Mouse (Mus musculus) left cerebral cortex, postnatal 36 days (tissue): ENCODE measurements around the gene Heatr5b. TPM values are rescaled to one million over a fixed set of nuclear protein-coding genes. Genes with fewer than 3 reads are reported as not detected.
"Not testable (repeated sequence)": the region's sequence is repeated elsewhere in the genome, so short reads cannot be mapped to it uniquely, and the experiment has no call there.

Source experiments
- DNase-seq, 2 experiments: peaks; one replicate each; pipeline ENCODE4 v3.0.0; 2021 to 2022; ENCODE audit warnings: low spot score in 2 of 2, mixed read lengths in 1 of 2
- intact Hi-C: fragments of 180-260 bp; cut with DNase I; formaldehyde crosslinking; loops from one replicate; pipeline ENCODE4 v1.15.1; 2025
- total RNA-seq, 2 experiments: library from RNA; stranded (reverse); gene quantifications; 2 replicates each; pipeline ENCODE4 v1.2.3; 2021

The Heatr5b gene
- 10 to 100 TPM; 55.4 to 60.1 TPM for total RNA-seq

DNA sequence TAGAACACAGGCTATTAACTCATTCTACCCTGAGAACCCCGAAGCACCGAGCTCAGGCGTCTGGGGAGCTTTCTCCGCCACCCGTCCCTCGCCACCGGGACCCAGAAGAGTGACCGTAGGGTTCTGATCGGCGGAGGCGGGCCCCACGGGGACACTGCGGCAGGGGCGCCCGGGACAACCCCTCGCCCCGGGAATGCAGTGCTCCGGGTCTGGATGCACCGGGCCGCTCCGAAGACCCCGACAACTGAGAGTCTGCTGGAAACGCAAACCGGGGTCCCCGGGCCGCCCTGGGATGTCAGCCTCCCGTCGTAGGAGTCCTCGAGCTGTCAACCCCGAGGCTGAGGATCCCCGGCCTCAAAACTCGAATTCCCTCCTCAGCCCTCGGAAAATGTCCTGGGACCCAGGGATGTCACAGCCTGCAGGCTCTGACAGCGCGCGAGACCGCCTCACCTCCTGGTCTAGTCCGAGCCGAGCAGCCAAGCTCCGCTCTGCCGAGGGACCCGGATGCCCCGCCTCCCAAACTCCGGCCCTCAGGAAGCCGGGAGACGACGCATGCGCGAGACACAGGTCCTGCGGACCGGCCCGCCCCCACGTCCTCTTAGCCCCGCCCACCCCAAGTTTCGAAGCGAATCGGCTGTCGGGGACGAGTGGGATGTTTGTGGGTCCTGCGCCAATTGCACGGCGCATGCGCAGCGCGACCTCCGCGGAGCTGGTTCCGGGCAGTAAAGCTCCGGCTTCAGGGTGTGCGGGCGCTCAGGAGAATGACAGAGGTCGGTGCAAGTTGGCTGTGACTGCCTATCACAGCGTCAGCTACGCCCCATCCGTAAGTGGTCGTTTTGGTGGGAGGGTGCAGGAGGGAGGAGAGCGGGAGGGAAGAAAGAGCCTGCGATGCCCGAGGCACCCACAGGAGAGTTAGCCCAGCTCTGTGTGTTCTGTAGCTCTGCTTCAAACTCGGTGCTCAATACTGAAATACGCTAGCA, at the start of gene Heatr5b, which contains the start of gene Gpatch11:
Gene Heatr5b, minus strand, starts transcription at position 509 of the 980 bp plus-strand sequence.
Gene Gpatch11, plus strand, starts transcription at position 712 of the 980 bp plus-strand sequence.
- DNase-seq: peak; percentile 97 to 98
- intact Hi-C loops: loop anchor here (2.0 to 5.0 kb wide), 2 partner anchors 82 to 102 kb away; partner anchors contain the start of genes Cebpz, Cebpzos and Ndufaf7

DNA sequence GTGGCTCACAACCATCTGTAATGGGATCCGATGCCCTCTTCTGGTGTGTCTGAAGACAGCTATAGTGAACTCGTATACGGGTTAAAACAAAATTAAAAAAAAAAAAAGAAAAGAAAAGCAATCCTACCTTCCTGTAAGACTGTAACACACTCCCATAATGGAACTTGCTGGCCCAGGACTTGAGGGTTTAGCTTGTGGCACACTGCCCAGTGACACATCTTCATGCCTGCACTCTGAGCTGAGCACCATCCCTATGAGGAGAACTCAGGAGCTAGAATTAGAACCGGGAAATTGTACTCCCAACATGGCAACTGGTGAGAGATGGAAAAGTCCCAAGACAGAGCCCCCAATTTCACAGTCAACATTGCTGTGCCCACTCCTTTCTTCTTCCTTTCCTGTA, 48.1 kb upstream of the Heatr5b start:
- no peak for DNase-seq
- intact Hi-C loops: no loop called here

DNA sequence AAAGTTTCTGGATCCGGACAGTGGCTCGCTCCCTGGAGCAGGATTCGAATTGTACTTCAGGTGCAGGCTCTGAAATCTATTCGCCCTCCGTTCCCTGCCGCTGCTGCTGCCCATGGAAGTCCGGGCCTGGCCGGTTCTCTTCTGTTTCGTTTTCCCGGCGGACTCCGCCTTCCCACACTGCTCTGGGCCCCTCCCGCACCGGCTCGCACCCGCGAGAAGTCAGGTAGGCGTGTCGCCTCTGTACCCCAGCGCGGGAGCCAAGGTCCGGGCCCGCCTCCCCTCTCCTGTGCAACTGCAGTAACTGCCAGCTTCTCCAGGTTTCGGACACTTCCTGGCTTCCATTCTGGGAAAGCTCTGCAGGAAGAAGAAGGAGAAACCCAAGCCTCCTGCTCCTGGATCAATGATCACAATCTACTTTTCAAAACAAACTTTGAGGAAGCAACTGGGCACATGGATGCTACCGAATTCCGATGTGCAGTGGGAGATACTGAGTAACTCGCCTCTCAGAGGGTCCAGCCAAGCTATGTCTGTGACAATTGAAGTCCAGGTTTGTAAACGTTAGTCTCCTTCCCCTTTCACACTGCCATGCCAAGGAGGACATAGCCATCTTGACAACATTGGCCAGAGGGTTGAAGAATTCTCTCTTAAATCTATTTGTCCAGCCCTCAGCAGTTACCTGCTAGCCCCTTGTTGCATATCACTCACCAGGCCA, 47.4 kb upstream of the Heatr5b start, which contains the start of gene Eif2ak2:
Gene Eif2ak2, minus strand, starts transcription at position 173 of the 712 bp plus-strand sequence.
- intact Hi-C loops: no loop called here
- peak; percentile 38 to 51 for DNase-seq

DNA sequence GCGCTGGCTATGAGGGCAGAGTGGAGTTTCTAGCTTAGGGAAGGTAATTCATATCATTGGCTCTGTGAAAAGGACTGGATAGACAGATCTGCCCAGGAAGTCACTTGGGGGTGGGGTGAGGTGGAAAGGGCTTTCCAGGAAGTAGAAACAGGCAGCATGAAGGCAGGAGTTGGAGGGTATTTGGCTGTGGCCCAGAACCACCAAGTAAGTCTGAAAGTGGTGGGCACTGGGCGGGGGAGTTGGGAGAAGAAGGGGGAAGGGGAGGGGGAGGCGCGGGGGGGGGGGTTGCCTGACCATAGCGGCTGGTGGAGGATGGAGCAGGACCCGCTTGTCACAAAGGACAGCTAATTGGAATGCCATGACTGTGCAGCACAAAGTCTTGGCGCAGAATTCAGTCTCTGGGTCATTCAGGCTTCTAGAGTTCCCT, 46.7 kb upstream of the Heatr5b start:
- no peak for DNase-seq
- intact Hi-C loops: no loop called here

DNA sequence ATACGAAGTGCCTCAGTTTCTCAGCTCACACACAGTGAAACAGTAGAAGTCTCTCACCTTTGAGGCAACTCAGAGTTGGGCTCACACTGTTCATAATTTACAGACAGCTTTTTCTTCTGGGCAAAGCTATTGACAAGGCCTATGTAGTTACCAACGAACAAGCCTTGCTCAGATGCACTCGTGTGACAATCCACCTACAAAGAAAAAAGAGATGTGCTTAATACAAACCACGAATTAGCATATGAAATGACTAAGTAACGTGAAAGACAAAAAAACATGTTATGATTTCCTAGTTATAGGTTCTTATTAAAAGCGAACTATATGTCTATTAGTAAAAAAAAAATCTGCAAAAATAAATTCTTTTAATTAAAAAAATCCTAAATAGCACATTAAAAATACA, 38.7 kb upstream of the Heatr5b start:
- no peak for DNase-seq
- intact Hi-C loops: no loop called here

DNA sequence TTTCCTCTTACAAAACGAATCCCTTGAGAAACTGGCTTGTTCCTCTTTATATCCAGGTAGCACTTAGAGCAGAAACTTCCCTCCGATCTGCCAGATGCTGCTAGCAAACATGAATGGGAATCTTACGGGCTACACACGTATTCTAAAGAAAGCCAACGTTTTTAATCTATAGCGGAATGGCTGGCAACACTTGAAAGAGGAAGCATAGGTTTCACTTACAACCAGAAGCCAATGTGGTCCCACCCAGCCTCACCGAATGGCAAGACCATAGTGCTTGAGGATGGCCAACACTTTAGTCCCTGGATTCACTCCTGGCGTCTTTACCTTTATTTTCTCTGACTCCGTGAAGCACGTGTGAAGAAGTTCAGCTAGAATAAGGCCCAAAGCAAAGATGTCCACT, 21.1 kb upstream of the Heatr5b start:
- intact Hi-C loops: no loop called here
- DNase-seq: no peak

DNA sequence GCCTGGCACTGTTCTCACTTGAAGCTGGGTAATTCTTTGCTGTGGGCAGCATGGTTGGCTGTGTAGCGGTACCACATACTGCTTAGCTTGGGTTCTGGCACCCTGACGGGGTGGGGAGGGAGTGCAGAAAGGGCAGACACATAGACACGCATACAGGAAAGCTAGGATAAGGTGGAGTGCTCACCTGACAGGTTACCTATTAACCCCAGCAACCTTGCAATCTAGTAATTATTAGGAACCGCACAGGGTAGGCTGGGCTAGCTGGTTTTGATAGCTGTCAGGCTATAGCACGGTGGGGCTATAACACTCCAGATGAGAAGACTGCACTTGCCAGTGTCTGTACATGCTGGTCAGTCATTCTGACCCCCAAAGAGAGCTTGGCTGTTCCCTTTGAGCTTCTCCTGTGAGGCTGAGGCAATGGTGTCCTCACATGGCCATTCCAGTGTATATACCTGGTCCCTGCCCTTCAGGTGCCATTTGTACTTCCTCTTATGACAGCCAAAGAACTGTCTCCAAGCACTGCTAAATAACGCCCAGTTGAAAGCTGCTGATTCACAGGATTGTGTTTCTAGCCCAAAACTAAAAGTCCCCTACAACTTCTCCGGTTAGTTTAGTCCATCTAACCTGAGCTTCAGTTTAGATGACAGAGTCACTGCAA, 7.2 kb upstream of the Heatr5b start:
- no peak for DNase-seq
- intact Hi-C loops: no loop called here

DNA sequence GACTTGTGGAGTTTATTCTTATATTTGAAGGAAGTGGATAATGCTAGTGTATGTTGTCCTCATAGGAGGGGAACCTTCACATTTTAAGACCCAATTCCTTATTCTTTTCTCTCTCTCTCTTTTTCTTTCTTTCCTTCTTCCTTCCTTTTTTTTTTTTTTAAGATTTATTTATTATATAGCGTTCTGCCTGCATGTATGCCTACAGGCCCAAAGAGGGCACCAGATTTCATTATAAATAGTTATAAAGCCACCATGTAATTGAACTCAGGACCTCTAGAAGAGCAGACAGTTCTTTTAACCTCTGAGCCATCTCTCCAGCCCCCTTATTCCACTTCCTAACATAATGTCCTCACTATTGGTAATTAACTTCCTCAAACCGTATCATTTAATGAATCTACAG, 892 bp upstream of the Heatr5b start:
- intact Hi-C loops: loop anchor here (5.0 kb wide), 1 partner anchor 81 kb away; the partner anchor contains the start of gene Cebpzos
- no peak for DNase-seq

DNA sequence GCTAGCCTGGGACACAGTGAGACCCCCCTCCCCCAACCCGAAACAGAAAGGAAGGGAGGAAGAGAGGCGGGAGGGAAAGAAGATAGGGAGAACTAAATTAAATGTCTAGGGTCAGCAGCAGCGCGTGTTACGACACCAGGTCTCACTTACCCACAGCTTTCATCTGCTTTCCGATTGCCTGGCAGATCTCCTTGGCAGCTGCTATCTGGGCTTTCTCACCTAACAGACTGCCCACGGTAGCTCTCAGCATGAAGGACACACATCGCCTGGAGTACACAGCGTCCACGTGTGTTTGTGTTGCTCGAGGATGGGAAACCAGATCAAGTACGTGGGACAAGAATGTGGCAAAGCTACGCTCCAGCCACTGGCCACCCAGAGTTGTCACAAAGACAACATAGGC, 10.8 kb downstream of the Heatr5b start:
- intact Hi-C loops: no loop called here

DNA sequence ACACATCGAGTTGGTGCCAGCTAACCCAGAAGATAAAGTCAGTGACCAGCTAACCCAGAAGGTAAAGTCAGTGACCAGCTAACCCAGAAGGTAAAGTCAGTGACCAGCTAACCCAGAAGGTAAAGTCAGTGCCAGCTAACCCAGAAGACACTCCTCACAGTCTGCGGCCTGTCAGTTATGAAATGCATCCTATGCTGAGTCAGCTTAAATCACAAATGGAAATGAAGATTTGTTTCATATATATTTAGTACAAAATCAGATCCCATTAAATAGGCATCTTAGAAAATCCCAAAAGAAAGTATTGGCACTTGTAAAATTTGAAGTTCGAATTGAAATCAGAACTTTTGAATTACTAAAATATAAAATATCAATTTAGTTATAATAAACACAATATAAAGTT, 25.6 kb downstream of the Heatr5b start:
- DNase-seq: no peak
- intact Hi-C loops: no loop called here

More for the DNA sequence above, 10.8 kb downstream of the Heatr5b start:
- no peak for DNase-seq

DNA sequence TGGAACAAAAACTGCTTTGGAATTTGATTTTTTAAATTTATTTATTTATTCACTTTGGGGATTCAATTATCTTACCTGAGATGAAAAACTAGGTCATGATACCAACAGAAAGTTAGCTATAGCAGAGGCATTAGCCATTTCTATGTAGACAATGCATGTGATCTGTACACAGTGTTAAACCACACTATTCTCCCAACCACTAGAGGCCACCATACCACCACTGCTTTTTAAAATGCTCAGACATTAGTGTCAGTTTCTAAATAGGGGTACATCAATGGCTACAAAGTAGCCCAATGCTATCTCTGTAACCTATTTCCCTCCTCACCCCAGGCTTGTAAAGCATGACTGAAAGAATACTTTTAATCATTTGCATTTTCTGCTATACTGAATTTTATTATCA, 26.1 kb downstream of the Heatr5b start:
- DNase-seq: no peak
- intact Hi-C loops: no loop called here

DNA sequence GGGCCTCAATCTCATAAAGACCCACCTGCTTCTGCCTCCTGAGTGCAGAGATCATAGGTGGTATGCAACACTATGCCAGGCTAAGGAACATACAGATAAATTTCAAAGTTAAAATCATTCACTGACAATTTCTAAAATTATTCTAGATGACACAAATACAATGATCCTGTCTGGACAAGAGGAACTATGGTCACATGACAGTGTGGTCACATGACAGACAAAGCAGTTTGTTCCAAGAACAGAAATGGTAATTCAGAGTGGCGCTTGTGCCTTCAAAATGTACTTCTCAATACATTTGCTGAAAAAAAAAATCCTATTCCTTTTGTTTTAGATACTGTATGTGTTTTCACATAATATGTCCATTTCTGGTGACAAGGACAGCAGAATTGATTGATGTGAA, 37.9 kb downstream of the Heatr5b start:
- intact Hi-C loops: no loop called here
- DNase-seq: no peak

DNA sequence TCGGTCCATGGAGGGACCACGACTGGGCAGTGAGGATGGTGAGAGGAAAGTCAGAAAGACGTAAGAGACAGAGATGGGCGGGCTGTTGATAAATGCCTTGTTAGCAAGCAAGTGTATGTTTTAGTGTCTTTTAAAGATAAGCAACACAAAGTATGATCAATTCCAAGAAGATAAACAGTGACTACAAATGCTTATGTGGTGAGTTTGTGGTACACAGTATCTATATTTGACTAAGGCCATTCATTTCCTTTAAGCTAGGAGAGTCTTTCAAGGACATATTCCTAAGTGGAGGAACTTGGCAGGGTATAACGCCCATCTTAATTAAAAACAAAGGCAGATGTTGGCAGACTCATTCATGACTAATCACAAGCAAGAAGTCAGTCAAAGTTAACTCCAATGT, 40.8 kb downstream of the Heatr5b start:
- DNase-seq: no peak
- intact Hi-C loops: no loop called here

DNA sequence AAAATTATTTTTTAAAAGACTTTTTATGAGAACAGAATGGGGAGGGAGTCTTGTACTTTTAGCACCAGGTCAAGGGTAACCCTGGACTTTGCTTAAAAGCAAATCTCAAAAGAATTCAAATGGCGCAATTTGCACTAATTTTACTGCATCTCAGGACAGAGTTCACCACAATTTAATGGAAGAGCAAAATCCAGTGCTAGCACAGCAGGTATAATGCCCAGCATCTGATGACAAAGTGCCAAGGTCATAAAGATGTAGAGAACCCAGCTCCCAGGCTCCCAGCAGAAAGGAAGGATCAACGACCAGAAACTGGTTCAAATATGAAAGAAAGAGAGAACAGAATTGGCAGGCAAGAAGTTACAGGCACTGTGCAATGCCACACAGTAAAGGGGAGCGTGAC, 43.0 kb downstream of the Heatr5b start:
- DNase-seq: no peak
- intact Hi-C loops: no loop called here

DNA sequence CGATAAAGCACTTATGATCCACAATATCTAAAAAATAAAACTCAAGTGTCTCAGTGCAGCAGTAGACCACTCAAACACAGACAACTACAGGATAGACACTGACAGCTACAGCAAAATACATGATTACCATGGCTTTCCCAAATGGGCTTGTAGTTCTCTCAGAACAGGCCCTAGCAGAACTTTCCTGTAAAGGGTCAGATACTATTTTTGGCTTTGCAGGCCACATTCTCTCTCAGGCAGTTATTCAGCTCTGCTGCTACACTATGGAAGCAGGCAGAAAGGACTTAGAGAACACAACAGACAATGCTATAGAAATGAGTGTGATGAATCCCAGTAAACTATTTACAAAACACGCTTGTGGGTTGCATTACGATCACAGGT, 43.5 kb downstream of the Heatr5b start:
- DNase-seq: no peak
- intact Hi-C loops: no loop called here

DNA sequence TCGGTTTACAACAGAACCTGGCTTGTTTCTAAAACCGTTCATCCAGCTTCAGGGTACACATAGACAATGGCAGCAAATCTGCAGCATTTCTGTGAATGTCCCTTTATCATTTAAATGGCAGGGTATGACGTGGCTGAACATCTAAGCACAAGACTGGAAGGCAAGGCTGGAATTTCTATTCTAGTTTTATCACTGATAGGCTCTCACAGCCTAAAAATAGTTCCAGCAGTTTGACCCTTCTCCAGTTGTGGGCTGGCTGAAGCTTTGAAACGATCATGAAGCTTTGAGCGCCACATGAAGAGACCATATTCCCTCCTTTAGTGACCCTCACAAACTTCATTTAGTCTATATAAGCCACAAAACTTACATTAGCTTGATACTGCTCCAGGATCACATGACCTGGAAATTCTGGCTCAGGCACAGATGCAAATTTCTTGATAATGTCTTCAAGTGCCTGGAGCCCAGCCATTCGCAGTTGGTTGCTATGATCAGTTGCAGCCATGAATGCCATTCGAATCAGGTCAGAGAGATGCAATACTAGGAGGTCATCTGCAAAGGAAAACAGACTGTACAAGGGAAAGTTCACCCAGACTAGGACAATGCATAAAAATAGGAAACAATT, 44.0 kb downstream of the Heatr5b start:
- intact Hi-C loops: no loop called here
- DNase-seq: no peak

DNA sequence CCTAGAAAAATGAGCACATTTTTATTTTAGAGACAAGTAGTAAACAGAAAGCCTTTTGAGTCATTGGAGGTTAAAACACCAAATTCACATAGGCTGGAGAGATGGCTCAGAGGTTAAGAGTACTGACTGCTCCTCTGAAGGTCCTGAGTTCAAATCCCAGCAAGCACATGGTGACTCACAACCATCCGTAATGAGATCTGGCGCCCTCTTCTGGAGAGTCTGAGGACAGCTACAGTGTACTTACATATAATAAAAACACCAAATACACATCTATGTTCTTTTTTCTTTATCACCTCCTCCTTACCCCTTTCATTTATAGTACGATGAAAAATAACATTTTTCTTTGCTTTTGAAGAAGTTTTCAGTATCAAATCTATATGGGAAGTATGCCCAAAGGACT, 46.9 kb downstream of the Heatr5b start:
- intact Hi-C loops, DNase-seq: not testable (repeated sequence)

DNA sequence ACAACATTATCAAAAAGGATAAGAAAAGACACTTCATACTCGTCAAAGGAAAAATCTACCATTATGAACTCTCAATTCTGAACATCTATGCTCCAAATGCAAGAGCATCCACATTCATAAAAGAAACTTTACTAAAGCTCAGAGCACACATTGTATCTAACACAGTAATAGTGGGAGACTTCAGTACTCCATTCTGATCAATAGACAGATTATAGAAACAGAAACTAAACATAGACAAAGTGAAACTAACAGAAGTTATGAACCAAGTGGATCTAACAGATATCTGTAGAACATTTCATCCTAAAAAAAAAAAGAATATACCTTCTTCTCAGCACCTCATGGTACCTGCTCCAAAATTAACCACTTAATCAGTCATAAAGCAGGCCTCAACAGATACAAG, 56.4 kb downstream of the Heatr5b start:
- intact Hi-C loops: no loop called here

DNA sequence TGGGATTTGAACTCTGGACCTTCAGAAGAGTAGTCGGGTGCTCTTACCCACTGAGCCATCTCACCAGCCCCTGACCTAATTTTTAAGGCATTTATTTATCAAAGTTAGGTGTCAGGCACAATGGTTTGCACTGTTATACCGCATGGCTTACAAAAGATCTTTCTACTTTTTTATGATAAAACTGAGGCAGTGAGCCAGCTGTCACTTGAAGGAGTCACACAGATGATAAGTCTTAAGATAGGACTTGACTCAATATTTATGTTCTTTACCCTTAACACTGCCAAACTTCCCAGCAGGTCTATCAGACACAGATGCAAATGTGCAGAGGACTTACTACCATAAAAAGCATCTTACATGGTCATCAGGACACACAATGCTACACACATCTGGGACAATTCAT, 62.8 kb downstream of the Heatr5b start:
- intact Hi-C loops: no loop called here

More for the DNA sequence above, 56.4 kb downstream of the Heatr5b start:
- DNase-seq: no peak

More for the DNA sequence above, 62.8 kb downstream of the Heatr5b start:
- DNase-seq: no peak
